Comparison of ENCODE assay signal across 8 mouse cellular contexts in the genomic region with DNA sequence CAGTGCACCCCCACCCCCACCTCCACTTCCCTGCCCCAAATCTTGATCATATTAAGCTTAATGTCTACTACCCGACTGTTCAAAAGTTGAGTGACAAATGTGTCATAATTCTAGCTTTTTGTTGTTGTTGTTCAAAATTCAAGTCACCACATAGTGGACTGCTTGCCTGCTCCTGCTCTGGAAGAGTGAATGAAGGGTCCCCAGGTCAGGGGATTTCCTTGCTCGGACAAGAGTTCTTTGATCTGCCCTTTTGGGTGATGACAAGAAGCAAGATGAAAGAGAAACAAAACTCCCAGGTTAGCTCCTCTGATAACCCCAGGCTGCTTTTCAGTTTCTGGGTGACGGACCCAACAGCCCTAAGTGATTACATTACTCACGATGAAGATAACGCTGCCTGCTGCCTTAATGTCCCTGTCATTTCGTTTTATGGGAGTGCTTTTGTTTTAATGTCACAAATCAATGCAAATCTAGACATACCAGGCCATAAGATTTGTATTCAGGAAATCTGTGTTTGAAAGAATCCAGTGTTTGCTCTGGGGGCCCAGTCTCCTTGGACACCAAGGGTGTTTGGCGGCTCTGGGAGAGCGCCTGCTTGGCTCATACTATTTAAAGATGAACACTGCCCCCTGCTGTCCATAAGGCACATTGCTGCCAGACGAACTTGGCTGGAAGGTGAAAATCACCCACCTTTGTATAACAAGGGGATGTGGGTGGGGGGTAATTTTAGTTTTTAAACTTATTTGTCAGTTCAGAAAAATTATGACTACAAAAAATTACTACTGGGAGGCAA.
DNase-seq lines count a peak whose midpoint lies in the region; ATAC-seq and TF ChIP-seq lines count a peak whose summit lies in the region.

No protein-coding gene starts in this region.

- H3K4me2 ChIP-seq in CH12.LX (ENCODE audit: insufficient read depth, low read depth, poor library complexity, severe bottlenecking): peak overlapping the region; percentile 91
- peak overlapping the region; percentile 21; the same call in 1 of the 2 replicates for H3K4me2 ChIP-seq in heart, postnatal 0 days (ENCODE audit: low read depth, low read length)

- peak; percentile 87 for TF ChIP-seq RAD21 in CH12.LX (IDR thresholded peaks at IDR 0.05; ENCODE audit: low read depth, low read length)

- no peak overlapping the region for H3K4me3 ChIP-seq in CH12.LX (replicated peaks in 1 of 3; ENCODE audit: low read depth in 2 of 3, low read length in 2 of 3, poor library complexity in 1 of 3)
- no peak overlapping the region for H3K4me3 ChIP-seq in heart, postnatal 0 days (ENCODE audit: low read depth, low read length)

- no peaks in the 10 kb centered on the region for H3K9me3 ChIP-seq in CH12.LX (replicated peaks; ENCODE audit: low read length)
- H3K9me3 ChIP-seq in heart, postnatal 0 days (replicated peaks; ENCODE audit: control insufficient read depth, low read length): no peaks in the 10 kb centered on the region

- 4% methylated on average over 9 of the region's 9 CpGs for WGBS in heart, postnatal 0 days

- peak; percentile 49; the same call in 1 of the 2 replicates for ATAC-seq in heart, postnatal 0 days (ENCODE audit: insufficient read depth, low read depth)

- in situ Hi-C loops in CH12.LX (cut with MboI; ENCODE audit: low pct_ligation_motif_present, low pct_unique_long_range_greater_than_20kb, low sequenced_read_pairs): loop anchor here (5.0 to 25.0 kb wide), 2 partner anchors 127 to 1318 kb away; no protein-coding TSS in a partner anchor

- TF ChIP-seq EP300 in CH12.LX (IDR thresholded peaks at IDR 0.05; ENCODE audit: low read length): no peak; the same call in 1 of the 2 replicates
- TF ChIP-seq EP300 in heart, postnatal 0 days (IDR thresholded peaks at IDR 0.05; ENCODE audit: low read depth): no peak

- peak; percentile 60 to 83 for TF ChIP-seq CTCF in CH12.LX (conservative IDR thresholded peaks at IDR 0.05 in 1 of 2, IDR thresholded peaks at IDR 0.05 in 1 of 2; ENCODE audit: low read depth in 2 of 2, low read length in 2 of 2)
- peak; percentile 89 for TF ChIP-seq CTCF in brain, embryonic 14.5 days (IDR thresholded peaks at IDR 0.05; ENCODE audit: borderline replicate concordance, extremely low read depth, insufficient read depth, insufficient read length)
- peak; percentile 75 for TF ChIP-seq CTCF in heart, postnatal 0 days (IDR thresholded peaks at IDR 0.05; ENCODE audit: low read depth)

- H3K27ac ChIP-seq in CH12.LX (ENCODE audit: insufficient read depth, low read depth): no peak overlapping the region
- H3K27ac ChIP-seq in heart, postnatal 0 days (ENCODE audit: low read depth): no peak overlapping the region

- TF ChIP-seq POLR2A in CH12.LX (IDR thresholded peaks at IDR 0.05; ENCODE audit: low read depth, low read length): no peak
- TF ChIP-seq POLR2A in brain, embryonic 14.5 days (IDR thresholded peaks at IDR 0.05; ENCODE audit: borderline replicate concordance, extremely low read depth, insufficient read depth, insufficient read length, poor library complexity, severe bottlenecking): no peak

- DNase-seq in CH12.LX (ENCODE audit: extremely low read depth): peak; percentile 66
- peak; percentile 92 for DNase-seq in brain, embryonic 14.5 days (ENCODE audit: low read depth)
- peak; percentile 16 for DNase-seq in fibroblast of lung, adult 2 months (ENCODE audit: low read depth)
- DNase-seq in heart, postnatal 0 days (ENCODE audit: low spot score): peak; percentile 77
- DNase-seq in kidney, postnatal 25 days: peak; percentile 51 to 67
- peak; percentile 8 to 50 for DNase-seq in lung, adult 18-20 months
- peak; percentile 15 for DNase-seq in ovary, postnatal 10 days (ENCODE audit: low spot score)
- peak; percentile 8 to 16 for DNase-seq in thymus, postnatal 36 days

- H3K36me3 ChIP-seq in CH12.LX (replicated peaks in 1 of 2; ENCODE audit: control insufficient read depth in 1 of 2, insufficient read depth in 1 of 2, low read length in 1 of 2): no peaks in the 10 kb centered on the region
- H3K36me3 ChIP-seq in heart, postnatal 0 days (replicated peaks; ENCODE audit: control insufficient read depth, insufficient read depth, low read length): no peaks in the 10 kb centered on the region

- 0 out of 2 replicates have a peak overlapping the region, but pooled peaks have one; percentile 17 for H3K9ac ChIP-seq in CH12.LX (ENCODE audit: insufficient read depth, low read depth)
- no peak overlapping the region for H3K9ac ChIP-seq in heart, postnatal 0 days (replicated peaks; ENCODE audit: low read depth, low read length)

- H3K4me1 ChIP-seq in CH12.LX (ENCODE audit: control insufficient read depth in 1 of 2, insufficient read depth in 2 of 2): peaks cover 0 to 6% of the 10 kb centered on the region in 2 experiments; a peak in 2 of 4 replicates
- no peaks in the 10 kb centered on the region for H3K4me1 ChIP-seq in heart, postnatal 0 days (ENCODE audit: control insufficient read depth, insufficient read depth)

- H3K27me3 ChIP-seq in CH12.LX (replicated peaks): no peaks in the 10 kb centered on the region
- H3K27me3 ChIP-seq in heart, postnatal 0 days (ENCODE audit: control insufficient read depth, insufficient read depth, low read length): peaks cover 21% of the 10 kb centered on the region

- no peaks in the 10 kb centered on the region for H3K79me2 ChIP-seq in CH12.LX (replicated peaks; ENCODE audit: control insufficient read depth, extremely low read depth, insufficient read depth, poor library complexity, severe bottlenecking)

- dilution Hi-C loops in CH12.LX (cut with MboI; ENCODE audit: extremely low pct_ligation_motif_present, extremely low pct_unique_long_range_greater_than_20kb, low sequenced_read_pairs): no loop called here

TF ChIP-seq in CH12.LX, 34 proteins besides CTCF, POLR2A, EP300 and RAD21:
- TF ChIP-seq MAX (IDR thresholded peaks at IDR 0.05; ENCODE audit: low read length) (no peak), MAZ (IDR thresholded peaks at IDR 0.05; ENCODE audit: low read depth, low read length) (no peak), BHLHE40 (IDR thresholded peaks at IDR 0.05; ENCODE audit: low read depth, low read length) (0 out of 2 replicates have a peak, but pooled peaks have one; percentile 12), SMC3 (IDR thresholded peaks at IDR 0.05; ENCODE audit: low read depth, low read length) (peak; percentile 77), CHD1 (IDR thresholded peaks at IDR 0.05; ENCODE audit: low read depth, low read length) (no peak), ZMIZ1 (IDR thresholded peaks at IDR 0.05; ENCODE audit: low read depth, low read length) (no peak), NRF1 (IDR thresholded peaks at IDR 0.05; ENCODE audit: low read depth, low read length) (no peak), IRF4 (IDR thresholded peaks at IDR 0.05; ENCODE audit: low read depth, low read length) (no peak; the same call in 1 of the 2 replicates), CHD2 (IDR thresholded peaks at IDR 0.05; ENCODE audit: low read length) (no peak), JUND (conservative IDR thresholded peaks at IDR 0.05; ENCODE audit: low read depth, low read length) (no peak), MXI1 (IDR thresholded peaks at IDR 0.05; ENCODE audit: low read depth, low read length) (no peak), ZC3H11A (IDR thresholded peaks at IDR 0.05; ENCODE audit: low read depth, low read length) (peak; percentile 40; the same call in 1 of the 2 replicates), ZNF384 (IDR thresholded peaks at IDR 0.05; ENCODE audit: low read depth, low read length) (no peak), RCOR1 (conservative IDR thresholded peaks at IDR 0.05; ENCODE audit: low read depth, low read length) (no peak), SIN3A (IDR thresholded peaks at IDR 0.05; ENCODE audit: low read length) (0 out of 2 replicates have a peak, but pooled peaks have one; percentile 43), TCF12 (IDR thresholded peaks at IDR 0.05; ENCODE audit: low read depth, low read length) (no peak), NELFE (IDR thresholded peaks at IDR 0.05; ENCODE audit: low read depth, low read length) (0 out of 2 replicates have a peak, but pooled peaks have one; percentile 33), E2F4 (IDR thresholded peaks at IDR 0.05; ENCODE audit: insufficient replicate concordance, low read depth, low read length) (no peak), MEF2A (IDR thresholded peaks at IDR 0.05; ENCODE audit: borderline replicate concordance, low read depth, low read length) (0 out of 2 replicates have a peak, but pooled peaks have one; percentile 28), MAFK (IDR thresholded peaks at IDR 0.05; ENCODE audit: insufficient replicate concordance, low read length) (no peak), JUN (IDR thresholded peaks at IDR 0.05; ENCODE audit: insufficient read depth, low read depth, low read length) (no peak), KAT2A (IDR thresholded peaks at IDR 0.05; ENCODE audit: insufficient replicate concordance, low read length) (no peak), POLR2AphosphoS2 (IDR thresholded peaks at IDR 0.05; ENCODE audit: low read depth, low read length) (no peak), USF1 (IDR thresholded peaks at IDR 0.05; ENCODE audit: low read depth, low read length) (no peak)

Comparison
In these comparisons a context has a peak if more than half of its experiments do, and no peak if none do; other contexts are left out.
1. DNase-seq: peak in every context shown above with its lines; median percentile 92 in brain, embryonic 14.5 days; 77 in heart, postnatal 0 days; 66 in CH12.LX; 59 in kidney, postnatal 25 days; 29 in lung, adult 18-20 months; 16 in fibroblast of lung, adult 2 months; 15 in ovary, postnatal 10 days; 12 in thymus, postnatal 36 days.